Mouse (Mus musculus) liver, embryonic 15.5 days (tissue): Measurements from ENCODE around the gene Syngr1. TPM values are rescaled to one million over a fixed set of nuclear protein-coding genes. Genes with fewer than 3 reads are reported as not detected.

Experiments
- ATAC-seq: fragments of 200-750 bp; cut with Nextera tagmentation; 2 replicates; pipeline ENCODE4 v1.8.0; 2017; ENCODE audit warnings: moderate number of reproducible peaks, mild to moderate bottlenecking, moderate library complexity; ENCODE audit not compliant: insufficient read depth
- H3K27ac ChIP-seq: fragments of 300-500 bp; sonication (generic); replicated peaks from 2 replicates; pipeline ENCODE4 v1.5.1; 2015; ENCODE audit warnings: mild to moderate bottlenecking, inconsistent platforms
- H3K27me3 ChIP-seq: fragments of 300-500 bp; sonication (generic); 2 replicates; pipeline ENCODE4 v1.6.1; 2015; ENCODE audit warnings: mild to moderate bottlenecking, inconsistent platforms
- H3K36me3 ChIP-seq: fragments of 300-500 bp; sonication (generic); replicated peaks from 2 replicates; pipeline ENCODE4 v1.6.1; 2015; ENCODE audit warnings: moderate library complexity, mild to moderate bottlenecking, inconsistent platforms
- H3K4me1 ChIP-seq: fragments of 300-500 bp; sonication (generic); replicated peaks from 2 replicates; pipeline ENCODE4 v1.6.1; 2015; ENCODE audit warnings: inconsistent platforms
- H3K4me2 ChIP-seq: fragments of 300-500 bp; sonication (generic); 2 replicates; pipeline ENCODE4 v1.6.1; 2015; ENCODE audit warnings: moderate library complexity, mild to moderate bottlenecking, inconsistent platforms
- H3K4me3 ChIP-seq: fragments of 300-500 bp; sonication (generic); replicated peaks from 2 replicates; pipeline ENCODE4 v1.5.1; 2015; ENCODE audit warnings: mild to moderate bottlenecking, inconsistent platforms
- H3K9ac ChIP-seq: fragments of 300-500 bp; sonication (generic); 2 replicates; pipeline ENCODE4 v1.6.1; 2015; ENCODE audit warnings: moderate library complexity, mild to moderate bottlenecking, inconsistent platforms
- H3K9me3 ChIP-seq: fragments of 300-500 bp; sonication (generic); replicated peaks from 2 replicates; pipeline ENCODE4 v1.6.1; 2016; ENCODE audit warnings: inconsistent platforms
- WGBS: fragments of 180-500 bp; shearing (Covaris S2); methylation state at CpG from one replicate; pipeline ENCODE4 v1.1.7; 2015; ENCODE audit warnings: mixed read lengths; ENCODE audit not compliant: insufficient replicate concordance; 5-methylcytosine and 5-hydroxymethylcytosine counted together
- polyA plus RNA-seq: library from polyadenylated mRNA; unstranded; fragments of >200 nt; fragmentation: Nextera tagmentation; extraction: Ambion mirVana; gene quantifications from 2 replicates; pipeline ENCODE4 v1.2.1, GENCODE M21; 2015

Syngr1 gene
- polyA plus RNA-seq, 1 experiment from 2014 or later = 12.7 TPM

GRCm38 (mm10) chr15:80070095-80070644 is 21.0 kb upstream of the Syngr1 start:
- 59% methylated on average over 8 of the region's 8 CpGs for WGBS
- H3K27me3 ChIP-seq = peaks cover 14% of the 10 kb centered on the region
- H3K9ac ChIP-seq = no peak overlapping the region
- no peak overlapping the region for H3K4me3 ChIP-seq
- H3K9me3 ChIP-seq = no peaks in the 10 kb centered on the region
- H3K36me3 ChIP-seq = no peaks in the 10 kb centered on the region
- ATAC-seq = no peak
- H3K4me2 ChIP-seq = no peak overlapping the region
- H3K27ac ChIP-seq = no peak overlapping the region
- peaks cover 21% of the 10 kb centered on the region for H3K4me1 ChIP-seq

GRCm38 (mm10) chr15:80071951-80072437 is 19.1 kb upstream of the Syngr1 start:
- peaks cover 9% of the 10 kb centered on the region for H3K36me3 ChIP-seq
- H3K9me3 ChIP-seq = no peaks in the 10 kb centered on the region
- WGBS = 12% methylated on average over 9 of the region's 9 CpGs

GRCm38 (mm10) chr15:80072579-80073255 is 18.4 kb upstream of the Syngr1 start:
- no peak overlapping the region for H3K27ac ChIP-seq
- H3K27me3 ChIP-seq = peaks cover 14% of the 10 kb centered on the region
- no peak overlapping the region for H3K4me2 ChIP-seq
- H3K4me1 ChIP-seq = peaks cover 41% of the 10 kb centered on the region
- 64% methylated on average over 7 of the region's 7 CpGs for WGBS
- no peak overlapping the region for H3K9ac ChIP-seq
- no peak overlapping the region for H3K4me3 ChIP-seq
- no peak for ATAC-seq
- peaks cover 16% of the 10 kb centered on the region for H3K36me3 ChIP-seq
- no peaks in the 10 kb centered on the region for H3K9me3 ChIP-seq

More at GRCm38 (mm10) chr15:80071951-80072437, 19.1 kb upstream of the Syngr1 start:
- Histone ChIP-seq H3K4me3 (no peak overlapping the region), H3K27me3 (peaks cover 14% of the 10 kb centered on the region), H3K4me2 (no peak overlapping the region; the same call in 1 of the 2 replicates), H3K27ac (peak overlapping the region; percentile 29; the same call in 1 of the 2 replicates), H3K4me1 (peaks cover 40% of the 10 kb centered on the region), H3K9ac (no peak overlapping the region)
- ATAC-seq = no peak

- no peak overlapping the region for H3K4me3 ChIP-seq
- peaks cover 22% of the 10 kb centered on the region for H3K36me3 ChIP-seq
- H3K27ac ChIP-seq = no peak overlapping the region
- H3K4me1 ChIP-seq = peaks cover 44% of the 10 kb centered on the region
- no peak for ATAC-seq
- peaks cover 14% of the 10 kb centered on the region for H3K27me3 ChIP-seq
- H3K9me3 ChIP-seq = no peaks in the 10 kb centered on the region
- no peak overlapping the region for H3K4me2 ChIP-seq
- 96% methylated on average over 1 of the region's 1 CpGs for WGBS
- no peak overlapping the region for H3K9ac ChIP-seq
These were observed 17.9 kb upstream of the Syngr1 start for GRCm38 (mm10) chr15:80073256-80073621.

GRCm38 (mm10) chr15:80074663-80075373 is 16.3 kb upstream of the Syngr1 start:
- Histone ChIP-seq H3K9me3 (no peaks in the 10 kb centered on the region), H3K27me3 (peaks cover 14% of the 10 kb centered on the region), H3K9ac (no peak overlapping the region), H3K4me2 (no peak overlapping the region), H3K4me3 (no peak overlapping the region), H3K4me1 (peaks cover 60% of the 10 kb centered on the region), H3K27ac (peak overlapping the region; percentile 79; the same call in 1 of the 2 replicates), H3K36me3 (peaks cover 37% of the 10 kb centered on the region)
- no peak for ATAC-seq
- 26% methylated on average over 6 of the region's 6 CpGs for WGBS

- H3K36me3 ChIP-seq = peaks cover 43% of the 10 kb centered on the region
- no peaks in the 10 kb centered on the region for H3K9me3 ChIP-seq
- H3K27ac ChIP-seq = peak overlapping the region; percentile 79; the same call in 1 of the 2 replicates
- 34% methylated on average over 3 of the region's 3 CpGs for WGBS
- H3K4me1 ChIP-seq = peaks cover 65% of the 10 kb centered on the region
- H3K4me3 ChIP-seq = no peak overlapping the region
- peaks cover 9% of the 10 kb centered on the region for H3K27me3 ChIP-seq
- H3K4me2 ChIP-seq = no peak overlapping the region
- H3K9ac ChIP-seq = no peak overlapping the region; the same call in 1 of the 2 replicates
- no peak for ATAC-seq
These were observed 15.8 kb upstream of the Syngr1 start for GRCm38 (mm10) chr15:80075374-80075694.

GRCm38 (mm10) chr15:80075733-80076337 is 15.3 kb upstream of the Syngr1 start:
- WGBS = 23% methylated on average over 5 of the region's 5 CpGs
- Histone ChIP-seq H3K9me3 (no peaks in the 10 kb centered on the region), H3K4me2 (no peak overlapping the region), H3K27me3 (peaks cover 7% of the 10 kb centered on the region), H3K4me1 (peaks cover 70% of the 10 kb centered on the region), H3K4me3 (no peak overlapping the region), H3K9ac (peak overlapping the region; percentile 29; the same call in 1 of the 2 replicates), H3K36me3 (peaks cover 48% of the 10 kb centered on the region), H3K27ac (peak overlapping the region; percentile 79)
- ATAC-seq = peak; percentile 47

- 1% methylated on average over 2 of the region's 2 CpGs for WGBS
- H3K4me1 ChIP-seq = peaks cover 74% of the 10 kb centered on the region
- peak; percentile 66 for ATAC-seq
These were observed 14.6 kb upstream of the Syngr1 start for GRCm38 (mm10) chr15:80076338-80077136.

GRCm38 (mm10) chr15:80078058-80078814 is 12.9 kb upstream of the Syngr1 start:
- H3K4me2 ChIP-seq = no peak overlapping the region
- no peaks in the 10 kb centered on the region for H3K27me3 ChIP-seq
- no peaks in the 10 kb centered on the region for H3K9me3 ChIP-seq
- no peak overlapping the region for H3K4me3 ChIP-seq
- no peak overlapping the region for H3K9ac ChIP-seq
- peak overlapping the region; percentile 41; the same call in 1 of the 2 replicates for H3K27ac ChIP-seq
- peaks cover 71% of the 10 kb centered on the region for H3K4me1 ChIP-seq
- no peak for ATAC-seq
- peaks cover 62% of the 10 kb centered on the region for H3K36me3 ChIP-seq
- 73% methylated on average over 11 of the region's 11 CpGs for WGBS

More at GRCm38 (mm10) chr15:80076338-80077136, 14.6 kb upstream of the Syngr1 start:
- peaks cover 3% of the 10 kb centered on the region; the same call in 1 of the 2 replicates for H3K27me3 ChIP-seq
- H3K4me3 ChIP-seq = no peak overlapping the region
- H3K4me2 ChIP-seq = no peak overlapping the region
- peaks cover 55% of the 10 kb centered on the region for H3K36me3 ChIP-seq
- no peaks in the 10 kb centered on the region for H3K9me3 ChIP-seq
- H3K27ac ChIP-seq = peak overlapping the region; percentile 79
- peak overlapping the region; percentile 29; the same call in 1 of the 2 replicates for H3K9ac ChIP-seq
